9 mouse cellular contexts compared by ENCODE assay signal in the genomic region with DNA sequence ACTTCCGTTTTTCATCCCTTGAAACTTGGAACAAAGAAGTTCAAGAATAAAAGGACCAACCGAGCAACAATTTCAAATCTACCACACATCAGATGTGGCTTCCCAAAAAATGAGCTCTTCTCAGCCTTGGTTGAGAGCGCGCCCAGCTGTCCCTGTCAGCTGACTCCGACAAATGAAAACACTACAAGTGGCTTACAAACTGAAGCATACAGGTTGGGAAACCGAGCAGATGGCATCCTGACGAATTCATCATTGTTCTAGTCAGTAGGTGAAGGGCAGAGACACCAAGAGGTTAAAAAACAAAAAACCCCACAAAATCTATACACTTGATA. TPM values are rescaled to one million over a fixed set of nuclear protein-coding genes. Genes with fewer than 3 reads are reported as not detected.
A peak's percentile ranks its signal among the peaks of the same experiment; 100 is the strongest.
DNase-seq lines count a peak whose midpoint lies in the region; ATAC-seq and TF ChIP-seq lines count a peak whose summit lies in the region.
"Had no signal": no experiment of that assay in that cellular context is flagged by ENCODE, and none has a peak within 500 bp of the region (broad histone marks: within the 10 kb centered on the region; RNA-seq: fewer than 3 reads in every experiment).

No protein-coding gene starts in this region.

- TF ChIP-seq EP300 in MEL (IDR thresholded peaks at IDR 0.05; ENCODE audit: low read depth in 1 of 2, low read length in 2 of 2): no peak

- no peak for TF ChIP-seq CTCF in MEL (IDR thresholded peaks at IDR 0.05 in 2 of 3, conservative IDR thresholded peaks at IDR 0.05 in 1 of 3; ENCODE audit: control insufficient read depth in 1 of 3, insufficient read depth in 1 of 3, low read depth in 2 of 3, low read length in 3 of 3, poor library complexity in 1 of 3, severe bottlenecking in 1 of 3)

- peaks cover 5% of the 10 kb centered on the region for H3K79me2 ChIP-seq in MEL (ENCODE audit: control insufficient read depth, insufficient read depth, low read length, poor library complexity)

- H3K27me3 ChIP-seq in MEL (ENCODE audit: control insufficient read depth in 1 of 2, insufficient read depth in 2 of 2, low read length in 2 of 2): peaks cover 1 to 2% of the 10 kb centered on the region in 2 experiments; a peak in 1 of 4 replicates
- no peaks in the 10 kb centered on the region for H3K27me3 ChIP-seq in hindbrain, embryonic 11.5 days (ENCODE audit: control insufficient read depth, insufficient read depth, low read length)

- 0 out of 4 replicates have a peak, but pooled peaks cover 0 to 2% of the 10 kb centered on the region in 2 experiments for H3K4me1 ChIP-seq in MEL (ENCODE audit: control insufficient read depth in 1 of 2, insufficient read depth in 2 of 2, low read length in 2 of 2)
- no peaks in the 10 kb centered on the region for H3K4me1 ChIP-seq in hindbrain, embryonic 11.5 days (replicated peaks; ENCODE audit: control insufficient read depth, insufficient read depth, low read length)

- no peak for TF ChIP-seq POLR2A in MEL (IDR thresholded peaks at IDR 0.05; ENCODE audit: control insufficient read depth in 1 of 2, insufficient read depth in 1 of 2, low read depth in 1 of 2, low read length in 2 of 2, poor library complexity in 1 of 2)

- H3K4me2 ChIP-seq in hindbrain, embryonic 11.5 days (replicated peaks; ENCODE audit: low read depth, low read length): peak overlapping the region; percentile 65

- no peaks in the 10 kb centered on the region for H3K9me3 ChIP-seq in MEL (replicated peaks; ENCODE audit: insufficient read depth, low read length)
- no peaks in the 10 kb centered on the region for H3K9me3 ChIP-seq in hindbrain, embryonic 11.5 days (ENCODE audit: control insufficient read depth, low read length)

- WGBS in hindbrain, embryonic 11.5 days: 12% methylated on average over 7 of the region's 7 CpGs

- peak overlapping the region; percentile 81 to 88 for H3K4me3 ChIP-seq in MEL (ENCODE audit: control insufficient read depth in 1 of 2, insufficient read depth in 1 of 2, low read depth in 2 of 2, low read length in 2 of 2)
- H3K4me3 ChIP-seq in hindbrain, embryonic 11.5 days (ENCODE audit: low read depth, low read length): peak overlapping the region; percentile 64

- peaks cover 1 to 4% of the 10 kb centered on the region in 2 experiments; a peak in 2 of 4 replicates for H3K36me3 ChIP-seq in MEL (ENCODE audit: control insufficient read depth in 1 of 2, insufficient read depth in 2 of 2, low read length in 2 of 2)
- no peaks in the 10 kb centered on the region for H3K36me3 ChIP-seq in hindbrain, embryonic 11.5 days (ENCODE audit: control insufficient read depth, insufficient read depth, low read length)

- DNase-seq in adrenal gland, postnatal 10 days: peak; percentile 31
- no peak for DNase-seq in adrenal gland, adult 18-20 months (ENCODE audit: low spot score in 2 of 2)
- no peak for DNase-seq in MEL (ENCODE audit: low read depth, low spot score)
- DNase-seq in fat pad, adult 2 months (ENCODE audit: extremely low read depth, low read depth, low spot score): peak; percentile 10
- DNase-seq in hindbrain, embryonic 11.5 days (ENCODE audit: low spot score): peak; percentile 56
- peak; percentile 18 for DNase-seq in left cerebral cortex, adult 11 months (ENCODE audit: low spot score)
- no peak for DNase-seq in urinary bladder, adult 2 months (ENCODE audit: low spot score)

- ATAC-seq in hindbrain, embryonic 11.5 days (ENCODE audit: low FRiP score): peak; percentile 11; the same call in 1 of the 2 replicates
- ATAC-seq in megakaryocyte progenitor cell, adult 5-6 weeks (replicated peaks; ENCODE audit: poor library complexity): peak; percentile 35

- peak overlapping the region; percentile 85 for H3K9ac ChIP-seq in MEL (ENCODE audit: control insufficient read depth, low read depth, low read length, poor library complexity, severe bottlenecking)
- H3K9ac ChIP-seq in hindbrain, embryonic 11.5 days (ENCODE audit: low read depth, low read length): peak overlapping the region; percentile 81

- H3K27ac ChIP-seq in MEL (ENCODE audit: control insufficient read depth, low read depth, low read length): no peak overlapping the region
- peak overlapping the region; percentile 8; the same call in 1 of the 2 replicates for H3K27ac ChIP-seq in hindbrain, embryonic 11.5 days (ENCODE audit: low read depth, low read length)

- no peak for TF ChIP-seq RAD21 in MEL (IDR thresholded peaks at IDR 0.05; ENCODE audit: low read depth, low read length)

TF ChIP-seq in MEL, 35 proteins besides CTCF, POLR2A, EP300 and RAD21:
- TF ChIP-seq MAFK (IDR thresholded peaks at IDR 0.05; ENCODE audit: borderline replicate concordance, low read depth, low read length): no peak
- no peak for TF ChIP-seq RCOR1 (IDR thresholded peaks at IDR 0.05; ENCODE audit: low read depth, low read length)
- TF ChIP-seq CHD1 (IDR thresholded peaks at IDR 0.05; ENCODE audit: low read depth, low read length): no peak
- no peak for TF ChIP-seq SMC3 (IDR thresholded peaks at IDR 0.05; ENCODE audit: low read depth, low read length)
- TF ChIP-seq TCF12 (IDR thresholded peaks at IDR 0.05; ENCODE audit: low read depth, low read length): no peak
- peak; percentile 29; the same call in 1 of the 2 replicates for TF ChIP-seq ETS1 (IDR thresholded peaks at IDR 0.05; ENCODE audit: low read depth, low read length)
- no peak for TF ChIP-seq ZC3H11A (IDR thresholded peaks at IDR 0.05; ENCODE audit: low read depth, low read length)
- TF ChIP-seq ELF1 (IDR thresholded peaks at IDR 0.05; ENCODE audit: low read depth, low read length): no peak
- no peak for TF ChIP-seq MAX (IDR thresholded peaks at IDR 0.05; ENCODE audit: low read length)
- peak; percentile 51 for TF ChIP-seq USF1 (IDR thresholded peaks at IDR 0.05; ENCODE audit: low read depth, low read length)
- TF ChIP-seq HCFC1 (IDR thresholded peaks at IDR 0.05; ENCODE audit: low read depth, low read length): no peak

RNA-seq across cellular contexts. Expression of gene Elmod2, which starts 0.8 kb away (rescaled TPM):
- 10 to 100 TPM; 22.2 to 25.8 TPM for total RNA-seq in adrenal gland, postnatal 10 days (2021)
- 10 to 100 TPM; 21.2 to 25.9 TPM for total RNA-seq in adrenal gland, adult 18-20 months (2021)
- 3.5 and 4.8 TPM in 2 replicates for total RNA-seq in MEL (2012; rRNA removed)
- 100 to 1,000 TPM in 1 of 2 experiments, 1 to 10 TPM in 1; 4.8 to 138 TPM for polyA plus RNA-seq in MEL (2012; ENCODE audit: insufficient read depth in 1 of 2, insufficient read length in 2 of 2, low read depth in 1 of 2, low replicate concordance in 2 of 2, missing spikeins in 1 of 2)
- 24.8 and 26.5 TPM in 2 replicates for polyA plus RNA-seq in hindbrain, embryonic 11.5 days (2014; fragmentation: Nextera tagmentation; extraction: Ambion mirVana)
- total RNA-seq in megakaryocyte progenitor cell, adult 5-6 weeks (2015): 12.6 and 13.5 TPM in 2 replicates
- 18.4 and 29.3 TPM in 2 replicates for total RNA-seq in megakaryocyte progenitor cell, adult 5-6 weeks (2017)
- polyA plus RNA-seq in urinary bladder, adult 2 months (2012; rRNA removed): 9.8 and 10.3 TPM in 2 replicates

RNA-seq across cellular contexts. Expression of gene Mgat4d, which starts 16.7 kb away (rescaled TPM):
- total RNA-seq in adrenal gland, postnatal 10 days (2021): not detected
- not detected for total RNA-seq in adrenal gland, adult 18-20 months (2021)
- not detected in 2 replicates for total RNA-seq in MEL (2012; rRNA removed)
- polyA plus RNA-seq in MEL (2012; ENCODE audit: insufficient read depth in 1 of 2, insufficient read length in 2 of 2, low read depth in 1 of 2, low replicate concordance in 2 of 2, missing spikeins in 1 of 2): not detected
- polyA plus RNA-seq in hindbrain, embryonic 11.5 days (2014; fragmentation: Nextera tagmentation; extraction: Ambion mirVana): not detected in 2 replicates
- not detected in 2 replicates for total RNA-seq in megakaryocyte progenitor cell, adult 5-6 weeks (2015)
- not detected in 2 replicates for total RNA-seq in megakaryocyte progenitor cell, adult 5-6 weeks (2017)
- polyA plus RNA-seq in urinary bladder, adult 2 months (2012; rRNA removed): not detected in 2 replicates
- total RNA-seq: left cerebral cortex, adult 18-20 months had no signal

RNA-seq across cellular contexts. Expression of gene Ucp1, which starts 41.4 kb away (rescaled TPM):
- total RNA-seq in adrenal gland, postnatal 10 days (2021): 1,000 to 10,000 TPM; 2,963 to 3,460 TPM
- 1,000 to 10,000 TPM in 1 of 2 experiments, 100 to 1,000 TPM in 1; 986 to 1,893 TPM for total RNA-seq in adrenal gland, adult 18-20 months (2021)
- not detected in 2 replicates for total RNA-seq in MEL (2012; rRNA removed)
- not detected for polyA plus RNA-seq in MEL (2012; ENCODE audit: insufficient read depth in 1 of 2, insufficient read length in 2 of 2, low read depth in 1 of 2, low replicate concordance in 2 of 2, missing spikeins in 1 of 2)
- 0.08 TPM in 1 of 2 replicates, not detected in the other for polyA plus RNA-seq in hindbrain, embryonic 11.5 days (2014; fragmentation: Nextera tagmentation; extraction: Ambion mirVana)
- not detected in 2 replicates for total RNA-seq in megakaryocyte progenitor cell, adult 5-6 weeks (2015)
- not detected in 2 replicates for total RNA-seq in megakaryocyte progenitor cell, adult 5-6 weeks (2017)
- polyA plus RNA-seq in urinary bladder, adult 2 months (2012; rRNA removed): 0.14 and 0.15 TPM in 2 replicates

RNA-seq across cellular contexts. Expression of gene Clgn, which starts 58.1 kb away (rescaled TPM):
- 1 to 10 TPM in 1 of 2 experiments, under 1 TPM in 1; 0.60 to 1.4 TPM for total RNA-seq in adrenal gland, postnatal 10 days (2021)
- total RNA-seq in adrenal gland, adult 18-20 months (2021): not detected
- total RNA-seq in MEL (2012; rRNA removed): 0.04 TPM in 1 of 2 replicates, not detected in the other
- under 1 TPM in 1 of 2 experiments, not detected in 1; 0.06 TPM for polyA plus RNA-seq in MEL (2012; ENCODE audit: insufficient read depth in 1 of 2, insufficient read length in 2 of 2, low read depth in 1 of 2, low replicate concordance in 2 of 2, missing spikeins in 1 of 2)
- 4.4 and 5.6 TPM in 2 replicates for polyA plus RNA-seq in hindbrain, embryonic 11.5 days (2014; fragmentation: Nextera tagmentation; extraction: Ambion mirVana)
- total RNA-seq in megakaryocyte progenitor cell, adult 5-6 weeks (2015): 0.05 TPM in 1 of 2 replicates, not detected in the other
- not detected in 2 replicates for total RNA-seq in megakaryocyte progenitor cell, adult 5-6 weeks (2017)
- polyA plus RNA-seq in urinary bladder, adult 2 months (2012; rRNA removed): 0.01 and 0.06 TPM in 2 replicates

Comparison
In these comparisons a context has a peak if more than half of its experiments do, and no peak if none do; other contexts are left out.
1. DNase-seq: peak in adrenal gland, postnatal 10 days (single experiment), fat pad, adult 2 months (single experiment), hindbrain, embryonic 11.5 days (single experiment) and left cerebral cortex, adult 11 months (single experiment); none in adrenal gland, adult 18-20 months (0 of 2), MEL (single experiment) and urinary bladder, adult 2 months (single experiment).
2. RNA of gene Ucp1, which starts 41.4 kb away (total RNA-seq): 2,963 to 3,460 TPM in adrenal gland, postnatal 10 days and 986 to 1,893 TPM in adrenal gland, adult 18-20 months; not detected in MEL and not detected in megakaryocyte progenitor cell, adult 5-6 weeks; every median in the first group is over 100 times any median in the second.